Mouse (Mus musculus) liver, embryonic 14.5 days (tissue): ENCODE measurements around the gene Ldha.
"Not testable (repeated sequence)": the region's sequence is repeated elsewhere in the genome, so short reads cannot be mapped to it uniquely, and the experiment has no call there.

Experiments
- CTCF ChIP-seq: IDR thresholded peaks from 2 replicates; pipeline ENCODE4 v1.5.1; 2016; ENCODE audit warnings: antibody characterized with exemption, low read depth, control low read depth
- EP300 ChIP-seq: IDR thresholded peaks from 2 replicates; pipeline ENCODE4 v1.6.1; 2016; ENCODE audit warnings: antibody characterized with exemption, low read depth

- not testable (repeated sequence) for TF ChIP-seq CTCF, EP300
Observed at GRCm38 (mm10) chr7:46881941-46882340, 40.7 kb downstream of the Ldha start.
